Mouse (Mus musculus): ENCODE results near the gene Cpne9. TPM values are rescaled to one million over a fixed set of nuclear protein-coding genes. Genes with fewer than 3 reads are reported as not detected.

The Cpne9 gene
- total and polyA plus RNA-seq, 2 experiments from 2014 or later: 7.9 to 23.4 TPM

DNA sequence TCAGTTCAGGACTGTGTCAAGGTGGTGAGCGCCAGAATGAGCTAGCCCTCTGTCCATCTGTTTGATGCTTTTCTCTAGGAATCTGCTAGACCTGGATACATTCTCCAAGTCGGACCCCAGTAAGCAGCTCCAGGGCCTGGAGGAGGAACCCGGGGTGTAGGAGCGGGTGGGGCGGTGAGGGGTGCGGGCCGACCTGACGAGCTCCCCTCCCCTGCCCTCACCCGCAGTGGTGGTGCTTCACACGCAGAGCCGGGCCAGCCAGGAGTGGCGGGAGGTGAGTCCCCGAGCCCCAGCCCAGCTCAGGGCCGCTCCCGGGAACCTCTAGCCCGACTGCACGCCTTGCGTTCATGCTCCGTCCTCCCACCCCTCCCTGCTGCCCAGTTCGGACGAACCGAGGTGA lies 862 bp downstream of the Cpne9 start:
- 1% methylated on average over 20 of the region's 22 CpGs for WGBS
- no peak for TF ChIP-seq CTCF (IDR thresholded peaks at IDR 0.05)
- Histone ChIP-seq H3K4me2 (ENCODE audit: low read depth, low read length, poor library complexity, severe bottlenecking) (peak overlapping the region; percentile 82), H3K27me3 (ENCODE audit: insufficient read depth, low read length) (peaks cover 15% of the 10 kb centered on the region), H3K36me3 (ENCODE audit: insufficient read depth, low read length) (peaks cover 21% of the 10 kb centered on the region; the same call in 1 of the 2 replicates), H3K9me3 (ENCODE audit: low read length) (no peaks in the 10 kb centered on the region), H3K9ac (replicated peaks; ENCODE audit: low read length, poor library complexity, severe bottlenecking) (peak overlapping the region; percentile 48; the same call in 1 of the 2 replicates), H3K4me3 (ENCODE audit: low read depth, low read length) (peak overlapping the region; percentile 38), H3K4me1 (ENCODE audit: insufficient read depth, low read length) (peaks cover 8% of the 10 kb centered on the region; the same call in 1 of the 2 replicates), H3K27ac (ENCODE audit: low read depth, low read length) (no peak overlapping the region)
- peak; percentile 18; the same call in 1 of the 2 replicates for ATAC-seq (ENCODE audit: low FRiP score)
- DNase-seq (ENCODE audit: low spot score): no peak

DNA sequence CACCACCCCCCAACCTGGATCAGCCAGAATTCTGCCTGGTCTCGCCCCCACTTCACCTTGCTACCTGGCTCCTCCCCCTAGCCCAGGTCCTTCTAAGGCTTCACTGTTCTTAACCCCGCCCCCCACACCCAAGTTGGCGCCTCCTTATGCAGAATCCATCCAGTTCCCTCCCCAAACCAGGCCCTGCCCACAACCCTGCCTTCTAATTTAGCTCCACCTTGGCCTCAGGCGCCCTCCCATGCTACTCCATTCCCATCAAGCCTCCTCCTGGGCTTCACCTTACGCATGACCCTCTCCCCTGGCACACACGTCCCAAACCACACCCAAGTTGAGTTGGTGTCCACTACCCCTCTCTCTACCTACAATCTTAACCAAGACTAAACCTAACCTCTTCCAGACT lies 1.4 kb downstream of the Cpne9 start:
- H3K9ac ChIP-seq (replicated peaks; ENCODE audit: low read length, poor library complexity, severe bottlenecking): no peak overlapping the region
- peak overlapping the region; percentile 82 for H3K4me2 ChIP-seq (ENCODE audit: low read depth, low read length, poor library complexity, severe bottlenecking)
- ATAC-seq (ENCODE audit: low FRiP score): peak; percentile 9; the same call in 1 of the 2 replicates
- peaks cover 15% of the 10 kb centered on the region for H3K27me3 ChIP-seq (ENCODE audit: insufficient read depth, low read length)
- no peak for DNase-seq (ENCODE audit: low spot score)
- H3K4me3 ChIP-seq (ENCODE audit: low read depth, low read length): peak overlapping the region; percentile 38; the same call in 1 of the 2 replicates
- 15% methylated on average over 5 of the region's 6 CpGs for WGBS
- no peak for TF ChIP-seq CTCF (IDR thresholded peaks at IDR 0.05)
- H3K4me1 ChIP-seq (ENCODE audit: insufficient read depth, low read length): peaks cover 8% of the 10 kb centered on the region; the same call in 1 of the 2 replicates
- no peaks in the 10 kb centered on the region for H3K9me3 ChIP-seq (ENCODE audit: low read length)
- no peak overlapping the region for H3K27ac ChIP-seq (ENCODE audit: low read depth, low read length)
- H3K36me3 ChIP-seq (ENCODE audit: insufficient read depth, low read length): peaks cover 15% of the 10 kb centered on the region; the same call in 1 of the 2 replicates

DNA sequence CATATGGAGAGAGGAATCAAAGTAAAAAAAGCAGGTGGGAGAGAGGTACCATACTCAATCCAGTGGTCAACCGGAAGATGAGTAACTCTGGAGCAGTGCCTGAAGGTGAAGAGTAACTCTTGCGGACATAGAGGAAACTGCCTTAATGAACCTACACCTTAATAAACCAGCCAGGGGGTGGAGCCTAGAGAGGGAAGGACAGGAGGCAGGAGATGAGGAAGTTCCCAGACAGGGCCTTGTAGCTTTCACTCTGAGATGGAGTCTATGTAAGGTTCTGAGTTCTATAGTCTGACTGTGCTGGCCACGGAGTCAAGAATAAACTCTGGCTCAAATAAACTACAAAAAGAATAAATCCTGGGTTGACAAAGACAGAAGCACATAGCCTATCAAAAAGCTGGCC lies 2.8 kb downstream of the Cpne9 start:
- no peak for DNase-seq (ENCODE audit: low spot score)
- TF ChIP-seq CTCF (IDR thresholded peaks at IDR 0.05): no peak
- WGBS: 77% methylated on average over 3 of the region's 3 CpGs

DNA sequence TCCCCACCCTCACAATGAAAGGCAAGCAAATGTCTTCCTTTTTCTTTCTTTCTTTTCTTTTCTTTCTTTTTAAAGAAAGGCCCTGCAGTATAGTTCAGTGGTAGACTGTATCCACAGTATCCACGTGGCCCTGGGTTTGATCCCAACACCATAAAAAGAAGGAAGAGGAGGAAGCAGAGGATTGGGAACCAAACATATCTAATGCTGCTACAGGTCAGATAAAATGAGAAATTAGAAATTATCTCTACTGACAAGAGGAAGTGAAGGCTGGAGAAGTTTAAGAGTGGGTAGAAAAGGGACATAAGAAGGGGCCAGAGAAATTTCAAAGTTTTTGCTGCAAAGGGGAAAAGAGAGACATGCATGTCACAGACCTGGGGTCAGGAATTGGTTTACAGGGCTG lies 4.2 kb downstream of the Cpne9 start:
- no peak for TF ChIP-seq CTCF (IDR thresholded peaks at IDR 0.05)
- Histone ChIP-seq H3K4me1 (ENCODE audit: insufficient read depth, low read length) (peaks cover 8% of the 10 kb centered on the region; the same call in 1 of the 2 replicates), H3K27ac (ENCODE audit: low read depth, low read length) (no peak overlapping the region), H3K27me3 (ENCODE audit: insufficient read depth, low read length) (peaks cover 15% of the 10 kb centered on the region), H3K4me3 (ENCODE audit: low read depth, low read length) (no peak overlapping the region), H3K9ac (replicated peaks; ENCODE audit: low read length, poor library complexity, severe bottlenecking) (no peak overlapping the region), H3K9me3 (ENCODE audit: low read length) (no peaks in the 10 kb centered on the region), H3K36me3 (ENCODE audit: insufficient read depth, low read length) (no peaks in the 10 kb centered on the region), H3K4me2 (ENCODE audit: low read depth, low read length, poor library complexity, severe bottlenecking) (no peak overlapping the region)
- DNase-seq (ENCODE audit: low spot score): no peak
- WGBS: 58% methylated on average over 1 of the region's 1 CpGs
- ATAC-seq (ENCODE audit: low FRiP score): no peak

More for the DNA sequence above, 2.8 kb downstream of the Cpne9 start:
- H3K4me1 ChIP-seq (ENCODE audit: insufficient read depth, low read length): peaks cover 8% of the 10 kb centered on the region; the same call in 1 of the 2 replicates
- no peak for ATAC-seq (ENCODE audit: low FRiP score)
- H3K9ac ChIP-seq (replicated peaks; ENCODE audit: low read length, poor library complexity, severe bottlenecking): no peak overlapping the region
- H3K9me3 ChIP-seq (ENCODE audit: low read length): no peaks in the 10 kb centered on the region
- no peak overlapping the region for H3K27ac ChIP-seq (ENCODE audit: low read depth, low read length)
- peaks cover 6% of the 10 kb centered on the region; the same call in 1 of the 2 replicates for H3K36me3 ChIP-seq (ENCODE audit: insufficient read depth, low read length)
- H3K4me3 ChIP-seq (ENCODE audit: low read depth, low read length): no peak overlapping the region
- H3K27me3 ChIP-seq (ENCODE audit: insufficient read depth, low read length): peaks cover 15% of the 10 kb centered on the region
- H3K4me2 ChIP-seq (ENCODE audit: low read depth, low read length, poor library complexity, severe bottlenecking): no peak overlapping the region

DNA sequence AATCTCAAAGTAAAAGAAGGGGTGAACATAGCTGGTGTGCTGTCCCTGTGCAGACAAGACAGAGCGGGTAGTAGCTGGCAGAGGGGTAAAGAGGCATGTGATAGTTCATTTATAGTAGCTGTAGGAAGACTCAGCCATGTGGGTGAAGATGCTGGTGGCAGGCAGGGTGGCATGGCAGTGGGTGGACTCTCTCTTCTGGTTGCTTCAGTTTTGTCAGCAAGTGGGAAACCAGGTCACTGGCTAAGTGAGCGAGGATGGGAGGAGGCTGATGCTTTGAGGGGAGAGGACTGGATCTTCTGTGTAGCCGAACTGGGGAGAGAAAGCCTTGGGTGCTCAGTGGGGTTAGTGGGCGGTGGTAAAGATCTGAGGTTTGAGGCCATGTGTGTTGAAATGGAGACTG lies 5.1 kb downstream of the Cpne9 start:
- H3K36me3 ChIP-seq (ENCODE audit: insufficient read depth, low read length): no peaks in the 10 kb centered on the region
- peaks cover 9% of the 10 kb centered on the region for H3K27me3 ChIP-seq (ENCODE audit: insufficient read depth, low read length)
- TF ChIP-seq CTCF (IDR thresholded peaks at IDR 0.05): no peak
- H3K4me1 ChIP-seq (ENCODE audit: insufficient read depth, low read length): peaks cover 7% of the 10 kb centered on the region; the same call in 1 of the 2 replicates
- no peaks in the 10 kb centered on the region for H3K9me3 ChIP-seq (ENCODE audit: low read length)
- H3K9ac ChIP-seq (replicated peaks; ENCODE audit: low read length, poor library complexity, severe bottlenecking): no peak overlapping the region
- no peak overlapping the region for H3K27ac ChIP-seq (ENCODE audit: low read depth, low read length)
- WGBS: 77% methylated on average over 4 of the region's 4 CpGs
- no peak overlapping the region for H3K4me2 ChIP-seq (ENCODE audit: low read depth, low read length, poor library complexity, severe bottlenecking)
- ATAC-seq (ENCODE audit: low FRiP score): no peak
- DNase-seq (ENCODE audit: low spot score): no peak
- H3K4me3 ChIP-seq (ENCODE audit: low read depth, low read length): no peak overlapping the region

DNA sequence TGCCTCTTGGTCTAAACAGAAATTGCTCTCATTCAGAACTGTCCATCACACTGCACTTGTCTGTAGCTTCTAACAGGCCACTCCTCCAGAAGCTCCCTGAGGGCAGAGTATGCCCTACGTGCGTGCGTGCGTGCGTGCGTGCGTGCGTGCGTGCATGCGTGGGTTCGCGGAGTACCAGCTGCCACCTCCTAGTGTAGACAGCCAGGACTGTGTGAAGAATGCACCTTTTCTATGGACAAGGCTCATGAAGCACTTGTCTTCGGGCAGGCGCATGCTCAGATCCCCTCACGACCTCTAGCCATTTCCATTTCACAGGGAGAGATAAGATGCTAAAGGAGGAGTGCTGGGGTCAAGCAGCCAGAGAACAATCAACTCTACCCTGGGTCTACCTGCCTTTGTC lies 7.2 kb downstream of the Cpne9 start:
- H3K4me3 ChIP-seq (ENCODE audit: low read depth, low read length): no peak overlapping the region
- no peak for TF ChIP-seq CTCF (IDR thresholded peaks at IDR 0.05)
- DNase-seq (ENCODE audit: low spot score) (no peak), ATAC-seq (ENCODE audit: low FRiP score) (no peak)
- H3K27ac ChIP-seq (ENCODE audit: low read depth, low read length): no peak overlapping the region
- H3K27me3 ChIP-seq (ENCODE audit: insufficient read depth, low read length): no peaks in the 10 kb centered on the region
- H3K9ac ChIP-seq (replicated peaks; ENCODE audit: low read length, poor library complexity, severe bottlenecking): no peak overlapping the region
- no peaks in the 10 kb centered on the region for H3K36me3 ChIP-seq (ENCODE audit: insufficient read depth, low read length)
- 94% methylated on average over 15 of the region's 15 CpGs for whole genome bisulfite sequencing
- H3K4me1 ChIP-seq (ENCODE audit: insufficient read depth, low read length): no peaks in the 10 kb centered on the region
- H3K4me2 ChIP-seq (ENCODE audit: low read depth, low read length, poor library complexity, severe bottlenecking): no peak overlapping the region
- no peaks in the 10 kb centered on the region for H3K9me3 ChIP-seq (ENCODE audit: low read length)
